Mouse (Mus musculus): ENCODE results near the gene Sik2.

GRCm38 (mm10) chr9:50893665-50894064 lies 115.2 kb downstream of the Sik2 start:
- no peak for TF ChIP-seq POLR2A (IDR thresholded peaks at IDR 0.05; ENCODE audit: insufficient read length, low read depth)
- TF ChIP-seq TCF12 (IDR thresholded peaks at IDR 0.05; ENCODE audit: insufficient read depth, poor library complexity, severe bottlenecking) = no peak
- no peak for TF ChIP-seq MYOG (IDR thresholded peaks at IDR 0.05; ENCODE audit: control insufficient read depth in 1 of 3, insufficient read depth in 1 of 3, insufficient read length in 2 of 3, low read depth in 2 of 3)
- TF ChIP-seq SRF (IDR thresholded peaks at IDR 0.05; ENCODE audit: control insufficient read depth, insufficient read length, low read depth) = no peak
